Mouse (Mus musculus) forebrain, embryonic 16.5 days (tissue): ENCODE measurements at regions not wholly inside any gene's neighbourhood (a gene's known extent, or its start where the extent isn't known, plus 50 kb on each side); places are given as distances from the start of the nearest gene placed in this dataset.

ENCODE experiments used
- ATAC-seq: fragments of 200-750 bp; cut with Nextera tagmentation; 2 replicates; pipeline ENCODE4 v1.8.0; 2017; ENCODE audit warnings: mild to moderate bottlenecking, moderate library complexity
- H3K27ac ChIP-seq: fragments of 300-500 bp; sonication (generic); 2 replicates; pipeline ENCODE4 v1.5.1; 2014; ENCODE audit warnings: low read length, control low read depth
- H3K27me3 ChIP-seq: fragments of 300-500 bp; sonication (generic); replicated peaks from 2 replicates; pipeline ENCODE4 v1.6.1; 2014; ENCODE audit warnings: low read length; ENCODE audit not compliant: control insufficient read depth, insufficient read depth
- H3K36me3 ChIP-seq: fragments of 300-500 bp; sonication (generic); 2 replicates; pipeline ENCODE4 v1.6.1; 2014; ENCODE audit not compliant: control insufficient read depth, insufficient read depth
- H3K4me1 ChIP-seq: fragments of 300-500 bp; sonication (generic); replicated peaks from 2 replicates; pipeline ENCODE4 v1.6.1; 2014; ENCODE audit warnings: low read length; ENCODE audit not compliant: control insufficient read depth, insufficient read depth
- H3K4me2 ChIP-seq: fragments of 300-500 bp; sonication (generic); 2 replicates; pipeline ENCODE4 v1.6.1; 2014; ENCODE audit warnings: mild to moderate bottlenecking, low read length, control low read depth
- H3K4me3 ChIP-seq: fragments of 300-500 bp; sonication (generic); replicated peaks from 2 replicates; pipeline ENCODE4 v1.5.1; 2014; ENCODE audit warnings: mild to moderate bottlenecking, low read length, control low read depth
- H3K9ac ChIP-seq: fragments of 300-500 bp; sonication (generic); replicated peaks from 2 replicates; pipeline ENCODE4 v1.6.1; 2014; ENCODE audit warnings: low read depth, low read length, control low read depth
- H3K9me3 ChIP-seq: fragments of 300-500 bp; sonication (generic); 2 replicates; pipeline ENCODE4 v1.6.1; 2016; ENCODE audit warnings: low read length; ENCODE audit not compliant: control insufficient read depth
- WGBS: fragments of 180-500 bp; shearing (Covaris S2); extraction: QIAGEN DNeasy Blood & Tissue Kit; methylation state at CpG from one replicate; pipeline ENCODE4 v1.1.7; 2014; 5-methylcytosine and 5-hydroxymethylcytosine counted together

- no peak overlapping the region for H3K4me3 ChIP-seq
- no peaks in the 10 kb centered on the region for H3K4me1 ChIP-seq
- no peak for ATAC-seq
- H3K36me3 ChIP-seq, result no peaks in the 10 kb centered on the region
- peaks cover 5% of the 10 kb centered on the region for H3K27me3 ChIP-seq
- WGBS, result 82% methylated on average over 2 of the region's 2 CpGs
- H3K27ac ChIP-seq, result no peak overlapping the region
- no peaks in the 10 kb centered on the region for H3K9me3 ChIP-seq
- no peak overlapping the region for H3K9ac ChIP-seq
- H3K4me2 ChIP-seq, result no peak overlapping the region
These were observed 115.8 kb downstream of the Lnpk start for GRCm38 (mm10) chr2:74463407-74463806.

GRCm38 (mm10) chr2:74461211-74461844, 117.9 kb downstream of the Lnpk start:
- H3K4me2 ChIP-seq, result no peak overlapping the region
- no peaks in the 10 kb centered on the region for H3K4me1 ChIP-seq
- 59% methylated on average over 11 of the region's 11 CpGs for WGBS
- no peak overlapping the region for H3K9ac ChIP-seq
- no peak for ATAC-seq
- no peaks in the 10 kb centered on the region for H3K36me3 ChIP-seq
- no peaks in the 10 kb centered on the region for H3K9me3 ChIP-seq
- H3K27me3 ChIP-seq, result peaks cover 5% of the 10 kb centered on the region
- no peak overlapping the region for H3K4me3 ChIP-seq
- H3K27ac ChIP-seq, result no peak overlapping the region

- no peaks in the 10 kb centered on the region for H3K36me3 ChIP-seq
- no peak overlapping the region for H3K4me3 ChIP-seq
- H3K4me2 ChIP-seq, result no peak overlapping the region
- no peak overlapping the region for H3K9ac ChIP-seq
- H3K27ac ChIP-seq, result no peak overlapping the region
- 84% methylated on average over 4 of the region's 4 CpGs for WGBS
- H3K9me3 ChIP-seq, result no peaks in the 10 kb centered on the region
- no peak for ATAC-seq
- peaks cover 21% of the 10 kb centered on the region for H3K4me1 ChIP-seq
- H3K27me3 ChIP-seq, result peaks cover 16% of the 10 kb centered on the region
These were observed 124.8 kb downstream of the Lnpk start for GRCm38 (mm10) chr2:74454431-74454830.

- H3K9me3 ChIP-seq, result no peaks in the 10 kb centered on the region
- H3K4me2 ChIP-seq, result no peak overlapping the region
- no peak overlapping the region for H3K27ac ChIP-seq
- H3K27me3 ChIP-seq, result peaks cover 13% of the 10 kb centered on the region
- no peak for ATAC-seq
- H3K9ac ChIP-seq, result no peak overlapping the region
- peaks cover 21% of the 10 kb centered on the region for H3K4me1 ChIP-seq
- 95% methylated on average over 1 of the region's 1 CpGs for WGBS
- no peak overlapping the region for H3K4me3 ChIP-seq
- no peaks in the 10 kb centered on the region for H3K36me3 ChIP-seq
These were observed 126.6 kb downstream of the Lnpk start for GRCm38 (mm10) chr2:74452679-74453078.

- ATAC-seq, result 0 out of 2 replicates have a peak, but pooled peaks have one; percentile 16
- Histone ChIP-seq H3K36me3 (no peaks in the 10 kb centered on the region), H3K4me2 (peak overlapping the region; percentile 41), H3K9me3 (no peaks in the 10 kb centered on the region), H3K9ac (peak overlapping the region; percentile 43; the same call in 1 of the 2 replicates), H3K27me3 (peaks cover 13% of the 10 kb centered on the region), H3K4me1 (peaks cover 21% of the 10 kb centered on the region), H3K4me3 (no peak overlapping the region), H3K27ac (peak overlapping the region; percentile 65)
- 2% methylated on average over 6 of the region's 6 CpGs for WGBS
These were observed 127.7 kb downstream of the Lnpk start for GRCm38 (mm10) chr2:74451578-74451977.

- no peak overlapping the region for H3K4me3 ChIP-seq
- no peaks in the 10 kb centered on the region for H3K9me3 ChIP-seq
- H3K9ac ChIP-seq, result peak overlapping the region; percentile 43; the same call in 1 of the 2 replicates
- WGBS, result 6% methylated on average over 4 of the region's 4 CpGs
- H3K4me2 ChIP-seq, result peak overlapping the region; percentile 41
- ATAC-seq, result peak; percentile 84
- H3K27me3 ChIP-seq, result peaks cover 17% of the 10 kb centered on the region
- H3K36me3 ChIP-seq, result no peaks in the 10 kb centered on the region
- H3K4me1 ChIP-seq, result peaks cover 21% of the 10 kb centered on the region
- H3K27ac ChIP-seq, result 0 out of 2 replicates have a peak overlapping the region, but pooled peaks have one; percentile 65
These were observed 128.2 kb downstream of the Lnpk start for GRCm38 (mm10) chr2:74451038-74451437.

- Histone ChIP-seq H3K9ac (no peak overlapping the region), H3K36me3 (no peaks in the 10 kb centered on the region), H3K4me2 (no peak overlapping the region; the same call in 1 of the 2 replicates), H3K27me3 (peaks cover 13% of the 10 kb centered on the region), H3K27ac (peak overlapping the region; percentile 41; the same call in 1 of the 2 replicates), H3K4me1 (peaks cover 21% of the 10 kb centered on the region), H3K4me3 (no peak overlapping the region), H3K9me3 (no peaks in the 10 kb centered on the region)
- WGBS, result 5% methylated on average over 11 of the region's 11 CpGs
- ATAC-seq, result peak; percentile 76
These were observed 129.0 kb downstream of the Lnpk start for GRCm38 (mm10) chr2:74450064-74450765.

GRCm38 (mm10) chr2:74435184-74435911, 143.9 kb downstream of the Lnpk start:
- H3K4me1 ChIP-seq, result no peaks in the 10 kb centered on the region
- H3K9me3 ChIP-seq, result 0 out of 2 replicates have a peak, but pooled peaks cover 3% of the 10 kb centered on the region
- 86% methylated on average over 13 of the region's 13 CpGs for WGBS
- H3K9ac ChIP-seq, result no peak overlapping the region
- H3K36me3 ChIP-seq, result no peaks in the 10 kb centered on the region
- no peak overlapping the region for H3K4me3 ChIP-seq
- no peak for ATAC-seq
- no peak overlapping the region for H3K27ac ChIP-seq
- no peaks in the 10 kb centered on the region for H3K27me3 ChIP-seq
- H3K4me2 ChIP-seq, result no peak overlapping the region

GRCm38 (mm10) chr2:74426746-74427145, 152.5 kb downstream of the Lnpk start:
- H3K9ac ChIP-seq, result peak overlapping the region; percentile 40
- peak overlapping the region; percentile 25 for H3K4me3 ChIP-seq
- no peaks in the 10 kb centered on the region for H3K27me3 ChIP-seq
- peak overlapping the region; percentile 81 for H3K27ac ChIP-seq
- no peaks in the 10 kb centered on the region for H3K36me3 ChIP-seq
- peak; percentile 99 for ATAC-seq
- H3K4me2 ChIP-seq, result peak overlapping the region; percentile 52
- peaks cover 11% of the 10 kb centered on the region for H3K4me1 ChIP-seq
- H3K9me3 ChIP-seq, result no peaks in the 10 kb centered on the region
- WGBS, result 4% methylated on average over 15 of the region's 15 CpGs
